Mouse (Mus musculus): ENCODE measurements around the gene Gm21704.
A peak's percentile ranks its signal among the peaks of the same experiment; 100 is the strongest.
"Not testable (repeated sequence)": the region's sequence is repeated elsewhere in the genome, so short reads cannot be mapped to it uniquely, and the experiment has no call there.

The Gm21704 gene

DNA sequence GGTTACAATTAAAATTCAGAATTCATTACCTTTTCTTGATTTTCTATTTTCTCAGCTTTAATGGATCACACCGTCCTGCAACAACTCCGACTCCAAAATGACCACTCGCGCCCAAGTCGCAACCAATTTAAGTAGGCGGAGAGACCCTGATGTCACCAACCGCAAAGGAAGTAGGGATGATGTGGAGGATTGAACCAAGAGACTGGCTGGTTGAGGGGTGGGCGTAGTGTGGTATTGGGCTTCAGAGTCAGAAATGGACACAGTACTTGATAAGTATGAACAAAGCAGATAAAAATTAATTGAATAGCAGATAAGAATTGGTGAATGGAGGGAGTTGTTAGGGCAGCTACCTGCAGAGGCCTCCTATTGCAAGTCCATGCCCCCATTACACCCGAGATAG, at the start of gene Gm21704, which contains the start of gene Gm21708:
Gene Gm21704, minus strand, starts transcription at position 101 of the 400 bp plus-strand sequence.
Gene Gm21708, minus strand, starts transcription at position 101 of the 400 bp plus-strand sequence.
- not testable (repeated sequence) for DNase-seq (ENCODE audit: low spot score)

DNA sequence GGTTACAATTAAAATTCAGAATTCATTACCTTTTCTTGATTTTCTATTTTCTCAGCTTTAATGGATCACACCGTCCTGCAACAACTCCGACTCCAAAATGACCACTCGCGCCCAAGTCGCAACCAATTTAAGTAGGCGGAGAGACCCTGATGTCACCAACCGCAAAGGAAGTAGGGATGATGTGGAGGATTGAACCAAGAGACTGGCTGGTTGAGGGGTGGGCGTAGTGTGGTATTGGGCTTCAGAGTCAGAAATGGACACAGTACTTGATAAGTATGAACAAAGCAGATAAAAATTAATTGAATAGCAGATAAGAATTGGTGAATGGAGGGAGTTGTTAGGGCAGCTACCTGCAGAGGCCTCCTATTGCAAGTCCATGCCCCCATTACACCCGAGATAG, 64.7 kb downstream of the Gm21704 start, which contains the start of gene Gm21693:
Gene Gm21693, minus strand, starts transcription at position 101 of the 400 bp plus-strand sequence.
- DNase-seq (ENCODE audit: low spot score), result not testable (repeated sequence)

DNA sequence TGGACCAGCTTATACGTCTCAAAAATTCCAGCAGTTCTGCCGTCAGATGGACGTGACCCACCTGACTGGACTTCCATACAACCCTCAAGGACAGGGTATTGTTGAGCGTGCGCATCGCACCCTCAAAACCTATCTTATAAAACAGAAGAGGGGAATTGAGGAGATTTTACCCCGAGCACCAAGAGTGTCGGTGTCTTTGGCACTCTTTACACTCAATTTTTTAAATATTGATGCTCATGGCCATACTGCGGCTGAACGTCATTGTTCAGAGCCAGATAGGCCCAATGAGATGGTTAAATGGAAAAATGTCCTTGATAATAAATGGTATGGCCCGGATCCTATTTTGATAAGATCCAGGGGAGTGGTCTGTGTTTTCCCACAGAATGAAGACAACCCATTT, 69.3 kb downstream of the Gm21704 start:
- DNase-seq (ENCODE audit: low spot score), result peak; percentile 1
